Mouse (Mus musculus) neural tube, embryonic 11.5 days (tissue): ENCODE data around the gene Ing5. TPM values are rescaled to one million over a fixed set of nuclear protein-coding genes. Genes with fewer than 3 reads are reported as not detected.
"Not testable (repeated sequence)": the region's sequence is repeated elsewhere in the genome, so short reads cannot be mapped to it uniquely, and the experiment has no call there.

Source experiments
- ATAC-seq: fragments of 200-750 bp; cut with Nextera tagmentation; 2 replicates; pipeline ENCODE4 v1.8.0; 2017; ENCODE audit warnings: moderate number of reproducible peaks, mild to moderate bottlenecking, moderate TSS enrichment, moderate library complexity; ENCODE audit not compliant: insufficient read depth, low FRiP score, low TSS enrichment
- DNase-seq: peaks from one replicate; pipeline ENCODE4 v3.0.0-alpha.2; 2015; ENCODE audit warnings: low spot score
- H3K27ac ChIP-seq: fragments of 300-500 bp; sonication (generic); 2 replicates; pipeline ENCODE4 v1.5.1; 2014; ENCODE audit warnings: low read depth, mild to moderate bottlenecking, low read length
- H3K27me3 ChIP-seq: fragments of 300-500 bp; sonication (generic); 2 replicates; pipeline ENCODE4 v1.6.1; 2014; ENCODE audit warnings: mild to moderate bottlenecking, low read length, mixed read lengths; ENCODE audit not compliant: control insufficient read depth, insufficient read depth
- H3K36me3 ChIP-seq: fragments of 300-500 bp; sonication (generic); 2 replicates; pipeline ENCODE4 v1.6.1; 2014; ENCODE audit warnings: mild to moderate bottlenecking, low read length, moderate library complexity, mixed read lengths; ENCODE audit not compliant: control insufficient read depth, insufficient read depth
- H3K4me1 ChIP-seq: fragments of 300-500 bp; sonication (generic); 2 replicates; pipeline ENCODE4 v1.6.1; 2014; ENCODE audit warnings: low read length, mixed read lengths; ENCODE audit not compliant: control insufficient read depth, insufficient read depth
- H3K4me2 ChIP-seq: fragments of 300-500 bp; sonication (generic); 2 replicates; pipeline ENCODE4 v1.6.1; 2014; ENCODE audit warnings: low read depth, mild to moderate bottlenecking, moderate library complexity
- H3K4me3 ChIP-seq: fragments of 300-500 bp; sonication (generic); 2 replicates; pipeline ENCODE4 v1.5.1; 2014; ENCODE audit warnings: low read depth, low read length
- H3K9ac ChIP-seq: fragments of 300-500 bp; sonication (generic); 2 replicates; pipeline ENCODE4 v1.6.1; 2014; ENCODE audit warnings: mild to moderate bottlenecking, low read length
- H3K9me3 ChIP-seq: fragments of 300-500 bp; sonication (generic); 2 replicates; pipeline ENCODE4 v1.6.1; 2016; ENCODE audit warnings: low read length; ENCODE audit not compliant: control insufficient read depth
- WGBS: fragments of 180-500 bp; shearing (Covaris S2); extraction: QIAGEN DNeasy Blood & Tissue Kit; methylation state at CpG from one replicate; pipeline ENCODE4 v1.1.7; 2014; 5-methylcytosine and 5-hydroxymethylcytosine counted together
- polyA plus RNA-seq: library from polyadenylated mRNA; unstranded; fragments of >200 nt; fragmentation: Nextera tagmentation; extraction: Ambion mirVana; gene quantifications from 2 replicates; pipeline ENCODE4 v1.2.1, GENCODE M21; 2014

Ing5 gene
- polyA plus RNA-seq, 1 experiment from 2014 or later, result 17.1 TPM

- peak within 1 kb of the TSS; percentile 55 for H3K4me2 ChIP-seq
- ATAC-seq (peak; percentile 7; the same call in 1 of the 2 replicates), DNase-seq (no peak)
- peaks cover 4% of the 10 kb centered on the region; the same call in 1 of the 2 replicates for H3K36me3 ChIP-seq
- H3K27me3 ChIP-seq, result no peaks in the 10 kb centered on the region
- peak within 1 kb of the TSS; percentile 59 for H3K9ac ChIP-seq
- peak within 1 kb of the TSS; percentile 47 for H3K4me3 ChIP-seq
- WGBS, result 6% methylated on average over 10 of the region's 10 CpGs
- H3K4me1 ChIP-seq, result no peaks in the 10 kb centered on the region
- no peaks in the 10 kb centered on the region for H3K9me3 ChIP-seq
- H3K27ac ChIP-seq, result peak within 1 kb of the TSS; percentile 87
Observed at GRCm38 (mm10) chr1:93824609-93825008, 20.8 kb downstream of the Ing5 start, which contains the start of gene D2hgdh. TSS of gene D2hgdh (plus strand) at chr1:93824909.

- peak overlapping the region; percentile 59 for H3K9ac ChIP-seq
- peak overlapping the region; percentile 87 for H3K27ac ChIP-seq
- peak overlapping the region; percentile 55 for H3K4me2 ChIP-seq
- no peaks in the 10 kb centered on the region for H3K27me3 ChIP-seq
- H3K36me3 ChIP-seq, result peaks cover 4% of the 10 kb centered on the region; the same call in 1 of the 2 replicates
- ATAC-seq, result peak; percentile 95
- H3K9me3 ChIP-seq, result no peaks in the 10 kb centered on the region
- peak overlapping the region; percentile 47 for H3K4me3 ChIP-seq
- WGBS, result 0% methylated on average over 29 of the region's 30 CpGs
- DNase-seq, result peak; percentile 92
- H3K4me1 ChIP-seq, result no peaks in the 10 kb centered on the region
Observed at GRCm38 (mm10) chr1:93825105-93825674, 21.4 kb downstream of the Ing5 start.

- Histone ChIP-seq H3K27me3 (no peaks in the 10 kb centered on the region), H3K9ac (peak overlapping the region; percentile 40), H3K27ac (no peak overlapping the region; the same call in 1 of the 2 replicates), H3K36me3 (0 out of 2 replicates have a peak, but pooled peaks cover 2% of the 10 kb centered on the region), H3K4me1 (no peaks in the 10 kb centered on the region), H3K4me2 (peak overlapping the region; percentile 55), H3K9me3 (no peaks in the 10 kb centered on the region), H3K4me3 (peak overlapping the region; percentile 47)
- 44% methylated on average over 27 of the region's 27 CpGs for WGBS
- ATAC-seq, result peak; percentile 18; the same call in 1 of the 2 replicates
- peak; percentile 14 for DNase-seq
Observed at GRCm38 (mm10) chr1:93825771-93826539, 22.2 kb downstream of the Ing5 start.

- WGBS, result 94% methylated on average over 9 of the region's 9 CpGs
- Histone ChIP-seq H3K27me3 (no peaks in the 10 kb centered on the region), H3K4me1 (no peaks in the 10 kb centered on the region), H3K27ac (no peak overlapping the region), H3K36me3 (no peaks in the 10 kb centered on the region), H3K4me2 (0 out of 2 replicates have a peak overlapping the region, but pooled peaks have one; percentile 55), H3K9ac (no peak overlapping the region), H3K4me3 (no peak overlapping the region), H3K9me3 (no peaks in the 10 kb centered on the region)
- ATAC-seq (no peak), DNase-seq (no peak)
Observed at GRCm38 (mm10) chr1:93826540-93826835, 22.7 kb downstream of the Ing5 start.

- H3K27ac ChIP-seq, result not testable (repeated sequence)
Observed at GRCm38 (mm10) chr1:93832754-93833360, 29.1 kb downstream of the Ing5 start.

GRCm38 (mm10) chr1:93834671-93835150, 30.9 kb downstream of the Ing5 start:
- Histone ChIP-seq H3K4me2 (no peak overlapping the region), H3K9ac (no peak overlapping the region), H3K9me3 (no peaks in the 10 kb centered on the region), H3K27me3 (no peaks in the 10 kb centered on the region), H3K4me1 (no peaks in the 10 kb centered on the region), H3K36me3 (no peaks in the 10 kb centered on the region), H3K4me3 (no peak overlapping the region), H3K27ac (no peak overlapping the region)
- no peak for ATAC-seq
- DNase-seq, result no peak
- WGBS, result 92% methylated on average over 7 of the region's 7 CpGs

More at GRCm38 (mm10) chr1:93832754-93833360, 29.1 kb downstream of the Ing5 start:
- DNase-seq, ATAC-seq, H3K4me3 ChIP-seq, H3K27me3 ChIP-seq, H3K9ac ChIP-seq, H3K36me3 ChIP-seq, H3K4me1 ChIP-seq, H3K4me2 ChIP-seq, H3K9me3 ChIP-seq: not testable (repeated sequence)
- 83% methylated on average over 2 of the region's 4 CpGs for WGBS

GRCm38 (mm10) chr1:93835211-93835610, 31.4 kb downstream of the Ing5 start:
- ATAC-seq, result no peak
- WGBS, result 97% methylated on average over 4 of the region's 4 CpGs
- DNase-seq, result no peak

GRCm38 (mm10) chr1:93835876-93836531, 32.2 kb downstream of the Ing5 start:
- H3K9ac ChIP-seq, result no peak overlapping the region
- H3K4me2 ChIP-seq, result no peak overlapping the region
- no peak overlapping the region for H3K4me3 ChIP-seq
- no peak overlapping the region for H3K27ac ChIP-seq
- DNase-seq (no peak), ATAC-seq (no peak)
- no peaks in the 10 kb centered on the region for H3K4me1 ChIP-seq
- no peaks in the 10 kb centered on the region for H3K9me3 ChIP-seq
- WGBS, result 94% methylated on average over 6 of the region's 6 CpGs
- no peaks in the 10 kb centered on the region for H3K27me3 ChIP-seq
- H3K36me3 ChIP-seq, result no peaks in the 10 kb centered on the region

More at GRCm38 (mm10) chr1:93835211-93835610, 31.4 kb downstream of the Ing5 start:
- H3K9me3 ChIP-seq, result no peaks in the 10 kb centered on the region
- no peaks in the 10 kb centered on the region for H3K27me3 ChIP-seq
- no peaks in the 10 kb centered on the region for H3K36me3 ChIP-seq
- H3K4me1 ChIP-seq, result no peaks in the 10 kb centered on the region
- H3K9ac ChIP-seq, result no peak overlapping the region
- H3K27ac ChIP-seq, result no peak overlapping the region
- no peak overlapping the region for H3K4me3 ChIP-seq
- H3K4me2 ChIP-seq, result no peak overlapping the region
